Mouse (Mus musculus): Measurements from ENCODE around the gene Dnajb11.

The Dnajb11 gene

GRCm38 (mm10) chr16:22880900-22881299, 23.3 kb downstream of the Dnajb11 start:
- DNase-seq (ENCODE audit: extremely low read depth, insufficient read length, low spot score): peak; percentile 53

GRCm38 (mm10) chr16:22881487-22881886, 23.8 kb downstream of the Dnajb11 start:
- no peak for DNase-seq (ENCODE audit: extremely low read depth, insufficient read length, low spot score)

- no peak for DNase-seq (ENCODE audit: extremely low read depth, insufficient read length, low spot score)
Observed at GRCm38 (mm10) chr16:22883441-22883840, 25.8 kb downstream of the Dnajb11 start.

- DNase-seq (ENCODE audit: extremely low read depth, insufficient read length, low spot score): no peak
Observed at GRCm38 (mm10) chr16:22885356-22885755, 27.7 kb downstream of the Dnajb11 start.

- no peak for DNase-seq (ENCODE audit: extremely low read depth, insufficient read length, low spot score)
Observed at GRCm38 (mm10) chr16:22886726-22887125, 29.1 kb downstream of the Dnajb11 start.

GRCm38 (mm10) chr16:22888835-22889234, 31.2 kb downstream of the Dnajb11 start:
- DNase-seq (ENCODE audit: extremely low read depth, insufficient read length, low spot score): no peak

- DNase-seq (ENCODE audit: extremely low read depth, insufficient read length, low spot score): no peak
Observed at GRCm38 (mm10) chr16:22889716-22890115, 32.1 kb downstream of the Dnajb11 start.

GRCm38 (mm10) chr16:22890683-22891510, 33.3 kb downstream of the Dnajb11 start, which contains the start of gene Ahsg:
Ahsg (plus strand) TSS chr16:22891277.
- DNase-seq (ENCODE audit: extremely low read depth, insufficient read length, low spot score): no peak

- no peak for DNase-seq (ENCODE audit: extremely low read depth, insufficient read length, low spot score)
Observed at GRCm38 (mm10) chr16:22891733-22892154, 34.1 kb downstream of the Dnajb11 start.

- DNase-seq (ENCODE audit: extremely low read depth, insufficient read length, low spot score): no peak
Observed at GRCm38 (mm10) chr16:22894095-22894494, 36.5 kb downstream of the Dnajb11 start.

GRCm38 (mm10) chr16:22896618-22897017, 39.0 kb downstream of the Dnajb11 start:
- DNase-seq (ENCODE audit: extremely low read depth, insufficient read length, low spot score): no peak

- no peak for DNase-seq (ENCODE audit: extremely low read depth, insufficient read length, low spot score)
Observed at GRCm38 (mm10) chr16:22899346-22899745, 41.7 kb downstream of the Dnajb11 start.

GRCm38 (mm10) chr16:22899866-22900570, 42.4 kb downstream of the Dnajb11 start:
- no peak for DNase-seq (ENCODE audit: extremely low read depth, insufficient read length, low spot score)

GRCm38 (mm10) chr16:22901326-22901725, 43.7 kb downstream of the Dnajb11 start:
- no peak for DNase-seq (ENCODE audit: extremely low read depth, insufficient read length, low spot score)

GRCm38 (mm10) chr16:22909290-22909689, 51.6 kb downstream of the Dnajb11 start:
- DNase-seq (ENCODE audit: extremely low read depth, insufficient read length, low spot score): no peak

- no peak for DNase-seq (ENCODE audit: extremely low read depth, insufficient read length, low spot score)
Observed at GRCm38 (mm10) chr16:22911986-22912385, 54.3 kb downstream of the Dnajb11 start.

GRCm38 (mm10) chr16:22912886-22913285, 55.2 kb downstream of the Dnajb11 start:
- peak; percentile 15 for DNase-seq (ENCODE audit: extremely low read depth, insufficient read length, low spot score)

GRCm38 (mm10) chr16:22914276-22914675, 56.6 kb downstream of the Dnajb11 start:
- no peak for DNase-seq (ENCODE audit: extremely low read depth, insufficient read length, low spot score)

- DNase-seq (ENCODE audit: extremely low read depth, insufficient read length, low spot score): no peak
Observed at GRCm38 (mm10) chr16:22918034-22918433, 60.4 kb downstream of the Dnajb11 start, which contains the start of gene Fetub. Fetub (plus strand) TSS chr16:22918334.

GRCm38 (mm10) chr16:22918664-22919312, 61.1 kb downstream of the Dnajb11 start:
- DNase-seq (ENCODE audit: extremely low read depth, insufficient read length, low spot score): no peak
